Mouse (Mus musculus) lung, embryonic 16.5 days (tissue): ENCODE measurements at regions not wholly inside any gene's neighbourhood (a gene's known extent, or its start where the extent isn't known, plus 50 kb on each side); places are given as distances from the start of the nearest gene placed in this dataset.
A peak's percentile ranks its signal among the peaks of the same experiment; 100 is the strongest.

Experiments used
- ATAC-seq: fragments of 200-750 bp; cut with Nextera tagmentation; 2 replicates; pipeline ENCODE4 v1.8.0; 2017; ENCODE audit warnings: low read depth, mild to moderate bottlenecking, moderate library complexity
- H3K27ac ChIP-seq: fragments of 300-500 bp; sonication (generic); 2 replicates; pipeline ENCODE4 v1.5.1; 2014; ENCODE audit warnings: mild to moderate bottlenecking, control low read depth, low read length
- H3K27me3 ChIP-seq: fragments of 300-500 bp; sonication (generic); 2 replicates; pipeline ENCODE4 v1.6.1; 2014; ENCODE audit warnings: low read depth, low read length, mixed read lengths; ENCODE audit not compliant: control insufficient read depth, insufficient read depth
- H3K36me3 ChIP-seq: fragments of 300-500 bp; sonication (generic); 2 replicates; pipeline ENCODE4 v1.6.1; 2014; ENCODE audit warnings: low read length; ENCODE audit not compliant: control insufficient read depth, insufficient read depth
- H3K4me1 ChIP-seq: fragments of 300-500 bp; sonication (generic); replicated peaks from 2 replicates; pipeline ENCODE4 v1.6.1; 2014; ENCODE audit warnings: low read length, mixed read lengths; ENCODE audit not compliant: control insufficient read depth, insufficient read depth
- H3K4me2 ChIP-seq: fragments of 300-500 bp; sonication (generic); 2 replicates; pipeline ENCODE4 v1.6.1; 2014; ENCODE audit warnings: low read depth, low read length, control low read depth
- H3K4me3 ChIP-seq: fragments of 300-500 bp; sonication (generic); 2 replicates; pipeline ENCODE4 v1.5.1; 2014; ENCODE audit warnings: mild to moderate bottlenecking, low read length, control low read depth
- H3K9ac ChIP-seq: fragments of 300-500 bp; sonication (generic); 2 replicates; pipeline ENCODE4 v1.6.1; 2014; ENCODE audit warnings: low read length, control low read depth
- H3K9me3 ChIP-seq: fragments of 300-500 bp; sonication (generic); 2 replicates; pipeline ENCODE4 v1.6.1; 2016; ENCODE audit warnings: low read length; ENCODE audit not compliant: control insufficient read depth
- WGBS: fragments of 180-500 bp; shearing (Covaris S2); extraction: QIAGEN DNeasy Blood & Tissue Kit; methylation state at CpG from one replicate; pipeline ENCODE4 v1.1.7; 2014; 5-methylcytosine and 5-hydroxymethylcytosine counted together

DNA sequence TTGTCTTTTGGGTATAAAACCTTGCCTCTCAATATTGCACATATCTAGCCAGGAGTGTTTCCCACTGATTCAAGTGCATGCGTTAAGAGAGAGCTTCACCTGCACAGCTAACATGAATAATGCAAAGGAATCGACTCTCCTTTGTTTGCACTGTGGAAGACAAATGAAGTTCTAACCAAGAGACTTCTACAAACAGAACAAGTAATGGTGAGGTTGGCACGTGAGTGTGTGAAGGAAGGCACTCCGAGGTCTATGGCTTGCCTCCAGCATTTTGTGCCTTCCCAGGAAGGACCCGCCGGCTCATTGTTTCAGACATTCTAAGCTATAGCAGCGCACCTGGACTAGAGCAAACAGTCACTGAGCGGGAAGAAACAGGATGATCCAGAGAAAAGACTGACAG, 238.5 kb upstream of the Gm5148 start:
- Histone ChIP-seq H3K9ac (no peak overlapping the region), H3K4me3 (no peak overlapping the region; the same call in 1 of the 2 replicates), H3K4me2 (peak overlapping the region; percentile 4; the same call in 1 of the 2 replicates), H3K4me1 (no peaks in the 10 kb centered on the region), H3K36me3 (no peaks in the 10 kb centered on the region), H3K9me3 (no peaks in the 10 kb centered on the region), H3K27ac (peak overlapping the region; percentile 5), H3K27me3 (no peaks in the 10 kb centered on the region)
- 38% methylated on average over 8 of the region's 8 CpGs for WGBS
- peak; percentile 70 for ATAC-seq

DNA sequence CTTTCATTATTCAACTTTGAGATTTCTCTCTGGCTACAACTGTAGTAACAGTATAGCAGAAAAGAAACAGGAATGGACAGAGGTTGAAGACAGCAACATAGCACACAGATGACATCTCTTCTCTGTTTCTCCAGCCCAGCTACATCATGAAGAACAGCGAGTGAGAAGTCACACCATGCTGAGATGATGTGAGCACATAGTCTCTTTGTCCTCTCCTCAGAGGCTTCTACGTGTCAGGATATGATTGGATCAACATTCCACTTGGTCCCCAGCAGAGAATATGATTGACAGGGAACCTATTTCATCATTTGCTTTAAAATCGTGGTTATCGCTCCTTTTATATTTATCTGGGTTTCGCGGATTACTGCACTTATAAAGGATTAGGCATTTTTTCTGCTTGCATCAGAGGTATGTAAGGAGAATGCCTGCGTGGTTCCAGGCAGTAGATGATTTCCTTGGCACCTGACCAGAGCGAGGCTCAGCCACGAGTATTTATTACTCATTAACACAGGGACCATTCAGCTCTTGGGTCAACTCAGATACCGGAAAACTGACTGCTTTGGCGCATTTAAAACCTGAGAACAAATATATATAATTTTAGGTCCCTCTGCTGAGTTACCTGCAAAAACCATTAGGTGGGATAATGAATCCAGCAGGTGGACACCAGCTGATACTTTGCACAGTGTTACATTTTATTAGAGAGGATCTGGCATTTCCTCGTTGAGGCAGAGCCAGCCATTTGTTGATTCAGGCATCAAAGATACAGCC, 237.9 kb upstream of the Gm5148 start:
- Histone ChIP-seq H3K27me3 (no peaks in the 10 kb centered on the region), H3K4me2 (peak overlapping the region; percentile 4; the same call in 1 of the 2 replicates), H3K36me3 (no peaks in the 10 kb centered on the region), H3K27ac (peak overlapping the region; percentile 5), H3K4me1 (no peaks in the 10 kb centered on the region), H3K9me3 (no peaks in the 10 kb centered on the region), H3K4me3 (no peak overlapping the region; the same call in 1 of the 2 replicates), H3K9ac (no peak overlapping the region)
- ATAC-seq = peak; percentile 84
- 48% methylated on average over 12 of the region's 12 CpGs for WGBS

DNA sequence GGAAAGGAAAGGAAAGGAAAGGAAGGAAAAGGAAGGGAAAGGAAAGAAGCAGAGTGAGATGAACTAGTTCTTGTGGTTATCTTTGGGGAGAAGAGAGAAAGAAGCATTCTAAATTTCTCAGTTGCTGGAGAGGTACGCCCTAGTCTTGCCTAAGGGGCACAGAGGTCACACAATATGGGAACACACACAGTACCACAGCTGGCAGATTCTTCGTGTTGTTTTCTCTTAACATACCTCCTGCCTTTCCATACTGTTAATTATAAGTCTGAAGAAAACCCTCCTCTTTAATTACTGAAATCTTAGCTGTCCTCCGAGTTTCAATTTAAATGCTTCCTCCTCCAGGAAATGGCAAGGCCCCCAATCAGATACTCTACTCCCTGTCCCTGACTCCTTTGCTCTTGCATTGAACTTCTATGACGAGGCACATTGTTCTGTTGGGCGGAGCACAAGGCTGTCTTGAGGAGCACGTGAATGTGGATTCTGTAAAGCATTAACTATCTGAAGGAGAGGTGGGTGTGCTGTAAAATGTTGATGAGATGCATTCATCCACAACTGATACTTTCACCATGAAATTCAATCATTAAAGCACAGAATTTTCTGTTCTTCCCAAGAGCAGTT, 234.2 kb upstream of the Gm5148 start:
- ATAC-seq = no peak

DNA sequence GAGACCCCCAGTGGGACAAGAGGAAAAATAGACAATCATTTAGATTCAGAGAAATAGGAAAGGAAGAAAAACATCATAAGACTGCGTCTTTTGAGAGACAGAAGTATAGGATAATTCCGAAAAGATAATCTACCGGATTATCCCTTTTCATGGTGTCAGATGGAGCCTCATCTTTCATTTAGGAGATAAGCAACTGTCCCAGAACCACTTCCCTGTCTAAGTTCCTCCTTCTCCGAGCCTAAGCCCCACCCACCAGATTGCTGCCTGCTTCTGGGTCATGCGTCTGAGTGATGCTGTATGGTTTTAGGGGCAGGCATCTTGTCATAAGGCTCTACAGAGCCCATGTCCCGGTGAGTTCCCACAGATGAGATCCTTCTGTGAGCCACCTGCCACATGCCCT, 232.3 kb upstream of the Gm5148 start:
- WGBS = 76% methylated on average over 6 of the region's 6 CpGs
- no peaks in the 10 kb centered on the region for H3K27me3 ChIP-seq
- no peak overlapping the region for H3K4me2 ChIP-seq

More for the DNA sequence above, 234.2 kb upstream of the Gm5148 start:
- Histone ChIP-seq H3K9ac (no peak overlapping the region), H3K27me3 (no peaks in the 10 kb centered on the region), H3K36me3 (no peaks in the 10 kb centered on the region), H3K4me3 (no peak overlapping the region), H3K27ac (no peak overlapping the region), H3K9me3 (no peaks in the 10 kb centered on the region; the same call in 1 of the 2 replicates), H3K4me1 (no peaks in the 10 kb centered on the region), H3K4me2 (no peak overlapping the region)
- 58% methylated on average over 6 of the region's 6 CpGs for WGBS

DNA sequence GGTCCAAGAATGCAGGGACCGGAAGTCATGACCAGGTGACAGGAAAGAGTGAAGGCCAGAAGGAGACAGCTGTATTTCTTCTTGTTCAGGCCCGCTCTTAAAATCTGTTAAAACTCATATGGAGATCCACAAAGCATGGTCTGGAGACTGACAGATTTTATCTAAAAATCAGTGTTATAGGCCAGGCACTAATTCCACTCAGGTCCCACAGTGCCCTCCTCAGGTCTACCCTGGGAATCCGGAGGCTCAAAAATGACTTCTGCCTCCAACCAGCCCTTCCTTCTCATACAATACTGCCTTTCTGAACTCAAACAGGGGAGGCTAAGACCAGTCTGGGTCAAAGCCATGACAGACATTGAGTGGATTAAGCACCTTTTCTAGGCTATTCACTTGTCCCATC, 228.6 kb upstream of the Gm5148 start:
- 41% methylated on average over 3 of the region's 3 CpGs for WGBS
- H3K9me3 ChIP-seq = no peaks in the 10 kb centered on the region; the same call in 1 of the 2 replicates
- no peak overlapping the region for H3K4me3 ChIP-seq
- no peaks in the 10 kb centered on the region for H3K27me3 ChIP-seq
- H3K4me2 ChIP-seq = no peak overlapping the region
- no peaks in the 10 kb centered on the region for H3K36me3 ChIP-seq
- H3K4me1 ChIP-seq = peaks cover 5% of the 10 kb centered on the region; the same call in 1 of the 2 replicates
- H3K9ac ChIP-seq = no peak overlapping the region
- H3K27ac ChIP-seq = no peak overlapping the region
- ATAC-seq = peak; percentile 43; the same call in 1 of the 2 replicates

More for the DNA sequence above, 232.3 kb upstream of the Gm5148 start:
- peaks cover 5% of the 10 kb centered on the region; the same call in 1 of the 2 replicates for H3K4me1 ChIP-seq
- no peak overlapping the region for H3K9ac ChIP-seq
- ATAC-seq = no peak
- no peak overlapping the region for H3K27ac ChIP-seq
- no peaks in the 10 kb centered on the region for H3K36me3 ChIP-seq
- H3K4me3 ChIP-seq = no peak overlapping the region
- H3K9me3 ChIP-seq = no peaks in the 10 kb centered on the region; the same call in 1 of the 2 replicates

DNA sequence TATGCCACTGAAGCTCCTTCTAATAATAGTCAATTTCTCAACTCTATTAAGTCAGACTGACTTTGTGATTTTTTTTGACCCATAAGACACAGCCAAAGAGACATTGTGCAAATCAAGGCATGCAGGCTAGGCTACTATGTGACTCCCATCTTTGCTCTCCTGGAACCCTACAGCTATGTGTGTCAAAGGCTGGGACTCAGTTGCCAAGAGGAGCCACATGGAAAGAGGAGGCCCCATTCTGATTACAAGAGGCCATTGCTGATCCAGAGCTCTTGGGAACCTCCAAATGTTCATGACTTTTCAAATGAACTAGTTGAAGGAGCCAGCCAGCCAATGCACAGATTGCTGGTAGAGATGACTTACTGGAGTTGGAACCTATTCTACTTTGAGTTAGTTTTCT, 228.0 kb upstream of the Gm5148 start:
- ATAC-seq = no peak
- Histone ChIP-seq H3K4me2 (no peak overlapping the region), H3K27me3 (no peaks in the 10 kb centered on the region), H3K9me3 (no peaks in the 10 kb centered on the region; the same call in 1 of the 2 replicates), H3K36me3 (no peaks in the 10 kb centered on the region), H3K27ac (no peak overlapping the region), H3K4me3 (no peak overlapping the region), H3K4me1 (peaks cover 5% of the 10 kb centered on the region; the same call in 1 of the 2 replicates), H3K9ac (no peak overlapping the region)

DNA sequence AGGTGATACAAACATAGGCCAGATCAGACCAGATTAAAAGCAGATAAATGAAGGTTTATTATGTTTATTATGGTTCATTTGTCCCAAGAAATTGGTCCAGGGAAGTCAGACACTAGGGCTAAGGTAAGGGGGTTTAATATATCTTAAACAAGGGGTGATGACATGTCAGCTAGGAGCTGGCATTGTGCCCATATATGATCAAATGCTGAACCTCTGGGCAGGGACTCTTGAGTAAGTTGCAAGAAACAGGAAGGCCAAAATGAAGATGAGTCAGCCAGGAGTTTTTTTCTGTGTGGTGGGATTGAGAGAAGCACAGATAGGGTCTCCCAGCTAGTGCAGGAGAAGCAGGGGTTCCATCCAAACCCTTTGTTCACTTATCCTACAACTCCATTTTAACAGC, 219.4 kb upstream of the Gm5148 start:
- H3K27me3 ChIP-seq = no peaks in the 10 kb centered on the region
- H3K4me2 ChIP-seq = no peak overlapping the region
- no peaks in the 10 kb centered on the region for H3K36me3 ChIP-seq
- H3K27ac ChIP-seq = no peak overlapping the region
- H3K9ac ChIP-seq = no peak overlapping the region
- H3K4me1 ChIP-seq = peaks cover 10% of the 10 kb centered on the region
- no peak for ATAC-seq
- no peaks in the 10 kb centered on the region for H3K9me3 ChIP-seq
- H3K4me3 ChIP-seq = no peak overlapping the region

DNA sequence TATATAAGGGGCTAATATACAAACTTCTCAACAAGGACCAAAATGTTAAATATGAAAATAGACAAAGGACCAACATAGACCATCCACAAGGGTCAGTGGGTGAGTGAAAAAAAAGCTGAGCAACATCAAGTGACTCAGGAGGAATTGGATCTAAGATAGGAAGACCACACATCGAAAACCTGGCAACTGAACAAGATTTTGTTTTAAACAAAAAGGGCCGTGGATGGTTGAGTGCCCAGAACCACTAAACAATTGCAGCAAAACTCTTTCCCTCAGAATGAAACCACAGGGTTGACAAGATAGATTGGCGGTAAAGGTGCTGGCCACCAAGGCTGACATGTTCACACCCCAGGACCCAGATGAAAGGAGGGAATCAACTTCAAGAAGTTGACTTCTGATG, 215.7 kb upstream of the Gm5148 start:
- WGBS = 63% methylated on average over 3 of the region's 3 CpGs
- Histone ChIP-seq H3K27me3 (no peaks in the 10 kb centered on the region), H3K4me2 (no peak overlapping the region), H3K36me3 (no peaks in the 10 kb centered on the region), H3K27ac (no peak overlapping the region), H3K9me3 (no peaks in the 10 kb centered on the region), H3K4me3 (no peak overlapping the region), H3K9ac (no peak overlapping the region), H3K4me1 (peaks cover 34% of the 10 kb centered on the region)
- no peak for ATAC-seq

DNA sequence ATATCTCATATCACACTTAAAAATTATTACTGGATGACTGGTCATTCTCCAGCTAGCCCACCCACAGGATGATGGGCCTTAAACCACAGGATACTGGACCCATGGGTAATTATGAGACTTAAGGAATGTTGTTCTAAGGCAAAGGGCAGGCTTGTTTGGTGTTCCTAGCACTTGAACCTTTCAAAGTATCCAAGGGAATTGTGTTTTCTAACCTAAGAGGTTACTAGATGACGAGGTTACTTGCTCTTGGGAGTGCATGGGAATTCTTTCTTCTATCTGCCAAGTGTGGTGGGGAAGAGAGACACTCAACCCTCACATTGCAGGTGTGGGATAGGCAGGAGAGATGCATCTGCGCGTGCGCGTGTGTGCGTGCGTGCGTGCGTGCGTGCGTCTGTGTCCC, 214.6 kb upstream of the Gm5148 start:
- Histone ChIP-seq H3K4me3 (no peak overlapping the region), H3K9ac (no peak overlapping the region), H3K9me3 (no peaks in the 10 kb centered on the region), H3K4me1 (peaks cover 39% of the 10 kb centered on the region), H3K4me2 (no peak overlapping the region), H3K27ac (peak overlapping the region; percentile 88), H3K27me3 (no peaks in the 10 kb centered on the region), H3K36me3 (no peaks in the 10 kb centered on the region)
- ATAC-seq = no peak
- 93% methylated on average over 11 of the region's 11 CpGs for WGBS
